19 mouse cellular contexts compared by ENCODE assay signal in genomic region chr14:21585491-21586251, GRCm38 (mm10).
DNase-seq lines count a peak whose midpoint lies in the region; ATAC-seq and TF ChIP-seq lines count a peak whose summit lies in the region.
"Had no signal": no experiment of that assay in that cellular context is flagged by ENCODE, and none has a peak within 500 bp of the region (broad histone marks: within the 10 kb centered on the region; RNA-seq: fewer than 3 reads in every experiment).

No protein-coding gene starts in this region.

- no peak for TF ChIP-seq CTCF in lung, embryonic 14.5 days (IDR thresholded peaks at IDR 0.05; ENCODE audit: low read depth)

- peaks cover 71% of the 10 kb centered on the region for H3K4me1 ChIP-seq in forebrain, embryonic 15.5 days
- H3K4me1 ChIP-seq in forebrain, embryonic 10.5 days: peaks cover 67% of the 10 kb centered on the region
- peaks cover 24% of the 10 kb centered on the region for H3K4me1 ChIP-seq in lung, embryonic 14.5 days (ENCODE audit: insufficient read depth)
- H3K4me1 ChIP-seq in brown adipose tissue, adult 24 weeks (ENCODE audit: control insufficient read depth, insufficient read depth, insufficient read length, low read length): peaks cover 20% of the 10 kb centered on the region
- H3K4me1 ChIP-seq in limb, embryonic 14.5 days (ENCODE audit: control insufficient read depth, insufficient read depth, low read length): peaks cover 67% of the 10 kb centered on the region

- DNase-seq in forebrain, embryonic 10.5 days (ENCODE audit: extremely low spot score, low spot score): no peak
- peak; percentile 30 for DNase-seq in lung, embryonic 14.5 days
- DNase-seq in lung, postnatal 25 days (ENCODE audit: low spot score): no peak
- DNase-seq in limb, embryonic 14.5 days (ENCODE audit: low spot score): no peak
- no peak for DNase-seq in ovary, adult 18-20 months (ENCODE audit: low spot score)
- no peak for DNase-seq in right cerebral cortex, postnatal 14 days
- DNase-seq: cerebellum, adult 9-11 months; heart, adult 11 months; liver; lung, postnatal 36 days; thymus, postnatal 14 days had no signal

- H3K4me2 ChIP-seq in forebrain, embryonic 15.5 days (replicated peaks): no peak overlapping the region
- H3K4me2 ChIP-seq in lung, embryonic 14.5 days: no peak overlapping the region
- no peak overlapping the region for H3K4me2 ChIP-seq in limb, embryonic 14.5 days (replicated peaks; ENCODE audit: low read depth, low read length, severe bottlenecking)
- H3K4me2 ChIP-seq: midbrain, embryonic 12.5 days had no signal

- H3K9ac ChIP-seq in forebrain, embryonic 15.5 days (replicated peaks): no peak overlapping the region
- H3K9ac ChIP-seq in lung, embryonic 14.5 days: no peak overlapping the region
- H3K9ac ChIP-seq in limb, embryonic 14.5 days (ENCODE audit: low read depth, low read length, severe bottlenecking): no peak overlapping the region
- H3K9ac ChIP-seq: midbrain, embryonic 12.5 days had no signal

- no peaks in the 10 kb centered on the region for H3K9me3 ChIP-seq in forebrain, embryonic 15.5 days
- no peaks in the 10 kb centered on the region for H3K9me3 ChIP-seq in forebrain, embryonic 10.5 days
- H3K9me3 ChIP-seq in lung, embryonic 14.5 days (ENCODE audit: low read depth, low read length): no peaks in the 10 kb centered on the region
- no peaks in the 10 kb centered on the region for H3K9me3 ChIP-seq in limb, embryonic 14.5 days (ENCODE audit: control insufficient read depth, low read length)
- H3K9me3 ChIP-seq: G1E; midbrain, embryonic 12.5 days had no signal

- H3K4me3 ChIP-seq in forebrain, embryonic 15.5 days: no peak overlapping the region
- no peak overlapping the region for H3K4me3 ChIP-seq in forebrain, embryonic 10.5 days
- H3K4me3 ChIP-seq in lung, embryonic 14.5 days (ENCODE audit: low read depth, low read length): no peak overlapping the region
- no peak overlapping the region for H3K4me3 ChIP-seq in brown adipose tissue, adult 24 weeks (ENCODE audit: insufficient read depth, low read depth, low read length)
- H3K4me3 ChIP-seq in limb, embryonic 14.5 days (replicated peaks; ENCODE audit: low read length): no peak overlapping the region
- H3K4me3 ChIP-seq: layer of hippocampus, adult 2 months; left cerebral cortex, adult 2 months; midbrain, embryonic 12.5 days; myocyte had no signal

- no peaks in the 10 kb centered on the region for H3K36me3 ChIP-seq in forebrain, embryonic 15.5 days
- no peaks in the 10 kb centered on the region for H3K36me3 ChIP-seq in forebrain, embryonic 10.5 days (replicated peaks)
- H3K36me3 ChIP-seq in lung, embryonic 14.5 days (ENCODE audit: insufficient read depth): no peaks in the 10 kb centered on the region
- H3K36me3 ChIP-seq in limb, embryonic 14.5 days (ENCODE audit: control insufficient read depth, insufficient read depth, low read length): no peaks in the 10 kb centered on the region
- H3K36me3 ChIP-seq: midbrain, embryonic 12.5 days had no signal

- no peaks in the 10 kb centered on the region for H3K27me3 ChIP-seq in forebrain, embryonic 15.5 days
- H3K27me3 ChIP-seq in forebrain, embryonic 10.5 days (ENCODE audit: poor library complexity, severe bottlenecking): no peaks in the 10 kb centered on the region
- H3K27me3 ChIP-seq in lung, embryonic 14.5 days (ENCODE audit: insufficient read depth, low read length): no peaks in the 10 kb centered on the region
- H3K27me3 ChIP-seq in limb, embryonic 14.5 days (ENCODE audit: control insufficient read depth, insufficient read depth, low read length): no peaks in the 10 kb centered on the region
- H3K27me3 ChIP-seq: midbrain, embryonic 12.5 days had no signal

- H3K27ac ChIP-seq in forebrain, embryonic 15.5 days (replicated peaks): peak overlapping the region; percentile 31; the same call in 1 of the 2 replicates
- no peak overlapping the region for H3K27ac ChIP-seq in forebrain, embryonic 10.5 days
- peak overlapping the region; percentile 58; the same call in 1 of the 2 replicates for H3K27ac ChIP-seq in lung, embryonic 14.5 days (ENCODE audit: low read depth)
- peak overlapping the region; percentile 42; the same call in 1 of the 2 replicates for H3K27ac ChIP-seq in brown adipose tissue, adult 24 weeks (replicated peaks; ENCODE audit: low read depth, low read length)
- H3K27ac ChIP-seq in limb, embryonic 14.5 days (replicated peaks; ENCODE audit: low read depth, low read length): 0 out of 2 replicates have a peak overlapping the region, but pooled peaks have one; percentile 9
- H3K27ac ChIP-seq: hindbrain, postnatal 0 days; layer of hippocampus, adult 2 months; left cerebral cortex, adult 2 months had no signal

- whole genome bisulfite sequencing in forebrain, embryonic 15.5 days: 48% methylated on average over 8 of the region's 8 CpGs
- WGBS in forebrain, embryonic 10.5 days: 62% methylated on average over 8 of the region's 8 CpGs
- WGBS in lung, embryonic 14.5 days: 16% methylated on average over 8 of the region's 8 CpGs
- WGBS in limb, embryonic 14.5 days: 36% methylated on average over 8 of the region's 8 CpGs

- TF ChIP-seq POLR2A in limb, embryonic 14.5 days (IDR thresholded peaks at IDR 0.05; ENCODE audit: borderline replicate concordance, extremely low read depth, insufficient read depth, insufficient read length): no peak

- ATAC-seq in forebrain, embryonic 15.5 days (replicated peaks): no peak
- peak; percentile 58; the same call in 1 of the 2 replicates for ATAC-seq in lung, embryonic 14.5 days (ENCODE audit: insufficient read depth)
- no peak for ATAC-seq in limb, embryonic 14.5 days (ENCODE audit: low FRiP score, low read depth)
